Mouse (Mus musculus) ES-Bruce4 (cell line): Measurements from ENCODE around the gene Asb4. TPM values are rescaled to one million over a fixed set of nuclear protein-coding genes. Genes with fewer than 3 reads are reported as not detected.

Source experiments
- H3K27ac ChIP-seq: 2 replicates; pipeline ENCODE4 v1.5.1; 2012; ENCODE audit warnings: low read length, inconsistent platforms; ENCODE audit not compliant: insufficient read depth
- H3K27me3 ChIP-seq: 2 replicates; pipeline ENCODE4 v1.6.1; 2012; ENCODE audit warnings: mild to moderate bottlenecking, low read length, inconsistent platforms; ENCODE audit not compliant: control insufficient read depth, poor library complexity, insufficient read depth, severe bottlenecking
- H3K36me3 ChIP-seq: 2 replicates; pipeline ENCODE4 v1.6.1; 2012; ENCODE audit warnings: inconsistent platforms, mild to moderate bottlenecking, low read length, moderate library complexity; ENCODE audit not compliant: control insufficient read depth, poor library complexity, insufficient read depth, severe bottlenecking
- H3K4me1 ChIP-seq: one replicate; pipeline ENCODE4 v1.8.1; 2011; ENCODE audit warnings: low read length; ENCODE audit not compliant: control insufficient read depth, insufficient read depth
- H3K4me3 ChIP-seq: 2 replicates; pipeline ENCODE4 v1.5.1; 2011; ENCODE audit warnings: low read depth, mild to moderate bottlenecking, low read length
- H3K9ac ChIP-seq: 2 replicates; pipeline ENCODE4 v1.6.1; 2012; ENCODE audit warnings: low read depth, mild to moderate bottlenecking, inconsistent platforms; ENCODE audit not compliant: poor library complexity, severe bottlenecking
- H3K9me3 ChIP-seq: replicated peaks from 2 replicates; pipeline ENCODE4 v1.6.1; 2012; ENCODE audit warnings: mild to moderate bottlenecking, low read length, inconsistent platforms; ENCODE audit not compliant: control insufficient read depth, poor library complexity, insufficient read depth, severe bottlenecking
- CTCF ChIP-seq: IDR thresholded peaks from one replicate; pipeline ENCODE4 v1.8.1; 2011; ENCODE audit warnings: low read depth, low read length
- EP300 ChIP-seq: IDR thresholded peaks from 2 replicates; pipeline ENCODE4 v1.6.1; 2011; ENCODE audit warnings: low read depth, low read length; ENCODE audit not compliant: insufficient read depth
- POLR2A ChIP-seq: IDR thresholded peaks from one replicate; pipeline ENCODE4 v1.8.1; 2011; ENCODE audit warnings: low read length; ENCODE audit not compliant: insufficient read depth
- polyA plus RNA-seq: library from polyadenylated mRNA; stranded (reverse); fragments of >200 nt; gene quantifications from 2 replicates; pipeline ENCODE4 v1.2.4, GENCODE M21; 2011; ENCODE audit warnings: low read depth; ENCODE audit not compliant: missing spikeins, insufficient read depth, insufficient read length

Gene Asb4
- polyA plus RNA-seq, 1 experiment = 1.2 TPM

- Histone ChIP-seq H3K9ac (no peak overlapping the region), H3K9me3 (no peaks in the 10 kb centered on the region), H3K4me1 (no peaks in the 10 kb centered on the region), H3K27ac (no peak overlapping the region), H3K36me3 (no peaks in the 10 kb centered on the region), H3K27me3 (no peaks in the 10 kb centered on the region), H3K4me3 (no peak overlapping the region)
- peak; percentile 61 for TF ChIP-seq CTCF
- TF ChIP-seq POLR2A = no peak
Observed at GRCm38 (mm10) chr6:5410697-5411391, 27.7 kb downstream of the Asb4 start.

GRCm38 (mm10) chr6:5413282-5413681 lies 30.1 kb downstream of the Asb4 start:
- no peak overlapping the region for H3K9ac ChIP-seq
- no peak overlapping the region for H3K27ac ChIP-seq
- no peaks in the 10 kb centered on the region for H3K9me3 ChIP-seq
- H3K27me3 ChIP-seq = no peaks in the 10 kb centered on the region
- H3K4me3 ChIP-seq = no peak overlapping the region
- H3K4me1 ChIP-seq = no peaks in the 10 kb centered on the region
- TF ChIP-seq CTCF (no peak), EP300 (no peak), POLR2A (no peak)
- H3K36me3 ChIP-seq = no peaks in the 10 kb centered on the region

GRCm38 (mm10) chr6:5421442-5421841 lies 38.3 kb downstream of the Asb4 start:
- H3K36me3 ChIP-seq = no peaks in the 10 kb centered on the region
- H3K4me1 ChIP-seq = peaks cover 5% of the 10 kb centered on the region
- H3K4me3 ChIP-seq = no peak overlapping the region
- no peaks in the 10 kb centered on the region for H3K27me3 ChIP-seq
- H3K9ac ChIP-seq = no peak overlapping the region
- TF ChIP-seq CTCF (no peak), EP300 (no peak), POLR2A (no peak)
- H3K9me3 ChIP-seq = no peaks in the 10 kb centered on the region
- no peak overlapping the region for H3K27ac ChIP-seq

- no peak overlapping the region for H3K9ac ChIP-seq
- no peaks in the 10 kb centered on the region for H3K36me3 ChIP-seq
- H3K27ac ChIP-seq = no peak overlapping the region
- H3K4me3 ChIP-seq = no peak overlapping the region
- no peak for TF ChIP-seq CTCF
- TF ChIP-seq POLR2A = no peak
- no peak for TF ChIP-seq EP300
- H3K4me1 ChIP-seq = peaks cover 5% of the 10 kb centered on the region
- no peaks in the 10 kb centered on the region for H3K9me3 ChIP-seq
- no peaks in the 10 kb centered on the region for H3K27me3 ChIP-seq
Observed at GRCm38 (mm10) chr6:5422386-5422785, 39.2 kb downstream of the Asb4 start.

- H3K27ac ChIP-seq = no peak overlapping the region
- no peaks in the 10 kb centered on the region for H3K36me3 ChIP-seq
- TF ChIP-seq POLR2A (no peak), EP300 (peak; percentile 96), CTCF (peak; percentile 25)
- H3K27me3 ChIP-seq = no peaks in the 10 kb centered on the region
- no peak overlapping the region for H3K4me3 ChIP-seq
- H3K9ac ChIP-seq = no peak overlapping the region
- no peaks in the 10 kb centered on the region for H3K9me3 ChIP-seq
- peaks cover 5% of the 10 kb centered on the region for H3K4me1 ChIP-seq
Observed at GRCm38 (mm10) chr6:5423594-5423993, 40.4 kb downstream of the Asb4 start.

- TF ChIP-seq CTCF = no peak
- no peak for TF ChIP-seq POLR2A
- no peak for TF ChIP-seq EP300
- Histone ChIP-seq H3K36me3 (no peaks in the 10 kb centered on the region), H3K27ac (no peak overlapping the region), H3K4me3 (no peak overlapping the region), H3K9me3 (no peaks in the 10 kb centered on the region), H3K4me1 (peaks cover 5% of the 10 kb centered on the region), H3K27me3 (no peaks in the 10 kb centered on the region), H3K9ac (no peak overlapping the region)
Observed at GRCm38 (mm10) chr6:5427033-5427432, 43.8 kb downstream of the Asb4 start.
